Mouse (Mus musculus) retina, adult 2 months (tissue): ENCODE data around the gene Narfl.
A peak's percentile ranks its signal among the peaks of the same experiment; 100 is the strongest.

ENCODE experiments used
- DNase-seq: peaks from one replicate; pipeline ENCODE4 v3.0.0-alpha.2; 2012; ENCODE audit warnings: low read depth, low spot score

The Narfl gene

GRCm38 (mm10) chr17:25762591-25762990 lies 11.0 kb upstream of the Narfl start:
- no peak for DNase-seq

- no peak for DNase-seq
These were observed 7.7 kb upstream of the Narfl start for GRCm38 (mm10) chr17:25765886-25766285.

- no peak for DNase-seq
These were observed 4.2 kb upstream of the Narfl start for GRCm38 (mm10) chr17:25769331-25769730.

GRCm38 (mm10) chr17:25775318-25776062 lies 1.9 kb downstream of the Narfl start:
- no peak for DNase-seq

GRCm38 (mm10) chr17:25777948-25778347 lies 4.4 kb downstream of the Narfl start:
- no peak for DNase-seq

- DNase-seq, result no peak
These were observed 7.8 kb downstream of the Narfl start for GRCm38 (mm10) chr17:25781339-25781738.

GRCm38 (mm10) chr17:25783086-25783485 lies 9.5 kb downstream of the Narfl start:
- DNase-seq, result no peak

GRCm38 (mm10) chr17:25783861-25784574 lies 10.4 kb downstream of the Narfl start:
- no peak for DNase-seq

- peak; percentile 90 for DNase-seq
These were observed 11.7 kb downstream of the Narfl start, which contains the start of gene Haghl for GRCm38 (mm10) chr17:25785281-25785745. TSS of gene Haghl (minus strand) at chr17:25785673.

- no peak for DNase-seq
These were observed 12.7 kb downstream of the Narfl start, which contains the start of gene Ccdc78 for GRCm38 (mm10) chr17:25786280-25786679. TSS of gene Ccdc78 (plus strand) at chr17:25786580.

GRCm38 (mm10) chr17:25786781-25787504 lies 13.4 kb downstream of the Narfl start:
- DNase-seq, result no peak

- no peak for DNase-seq
These were observed 17.8 kb downstream of the Narfl start for GRCm38 (mm10) chr17:25791320-25791842.

GRCm38 (mm10) chr17:25791843-25792527 lies 18.4 kb downstream of the Narfl start:
- DNase-seq, result peak; percentile 74

GRCm38 (mm10) chr17:25792615-25793014 lies 19.0 kb downstream of the Narfl start, which contains the start of gene Fam173a:
TSS of gene Fam173a (minus strand) at chr17:25792901.
- no peak for DNase-seq

- DNase-seq, result no peak
These were observed 20.6 kb downstream of the Narfl start for GRCm38 (mm10) chr17:25794197-25794596.

- DNase-seq, result no peak
These were observed 21.4 kb downstream of the Narfl start for GRCm38 (mm10) chr17:25794998-25795397.

GRCm38 (mm10) chr17:25795609-25796092 lies 22.1 kb downstream of the Narfl start, which contains the start of gene AC134908.4:
TSS of gene AC134908.4 (minus strand) at chr17:25795659.
- no peak for DNase-seq

- no peak for DNase-seq
These were observed 22.7 kb downstream of the Narfl start for GRCm38 (mm10) chr17:25796211-25796771.

- no peak for DNase-seq
These were observed 23.4 kb downstream of the Narfl start, which contains the start of gene Metrn for GRCm38 (mm10) chr17:25796951-25797369. TSS of gene Metrn (minus strand) at chr17:25797136.

- no peak for DNase-seq
These were observed 27.5 kb downstream of the Narfl start for GRCm38 (mm10) chr17:25801029-25801428.
